Mouse (Mus musculus): Measurements from ENCODE around the gene Tenm3.

DNA sequence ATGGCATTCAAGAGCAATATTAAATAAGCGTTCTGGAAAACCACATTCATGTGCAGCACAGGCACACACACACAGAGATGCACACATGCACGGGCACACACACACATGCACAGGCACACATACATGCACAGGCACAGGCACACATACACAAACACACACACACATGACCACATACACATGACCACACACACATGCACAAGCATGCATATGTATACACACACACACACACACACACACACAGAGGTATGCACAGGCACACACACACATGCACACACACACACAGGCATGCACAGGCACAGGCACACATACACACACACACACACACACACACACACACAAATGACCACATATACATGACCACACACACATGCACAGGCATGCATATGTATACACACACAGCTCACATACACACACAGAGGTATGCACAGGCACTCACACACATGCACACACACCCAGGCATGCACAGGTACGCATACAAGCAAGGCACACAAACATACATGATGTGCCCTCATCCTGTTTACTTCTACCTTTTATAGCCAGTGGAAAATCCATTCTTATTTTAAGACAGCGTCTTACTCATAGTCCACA, 321.1 kb downstream of the Tenm3 start:
- TF ChIP-seq CTCF (IDR thresholded peaks at IDR 0.05; ENCODE audit: low read depth) (no peak), EP300 (IDR thresholded peaks at IDR 0.05; ENCODE audit: low read depth) (no peak)
